Mouse (Mus musculus) urinary bladder, postnatal 10 days (tissue): ENCODE measurements around the gene Aip.
"Not testable (repeated sequence)": the region's sequence is repeated elsewhere in the genome, so short reads cannot be mapped to it uniquely, and the experiment has no call there.

ENCODE experiments used
- DNase-seq: peaks from one replicate; pipeline ENCODE4 v3.0.0; 2022; ENCODE audit warnings: low spot score

The Aip gene

GRCm38 (mm10) chr19:4091383-4091782, 34.3 kb downstream of the Aip start:
- DNase-seq: no peak

GRCm38 (mm10) chr19:4090446-4090845, 35.2 kb downstream of the Aip start:
- DNase-seq: no peak

GRCm38 (mm10) chr19:4089128-4089527, 36.5 kb downstream of the Aip start:
- no peak for DNase-seq

DNA sequence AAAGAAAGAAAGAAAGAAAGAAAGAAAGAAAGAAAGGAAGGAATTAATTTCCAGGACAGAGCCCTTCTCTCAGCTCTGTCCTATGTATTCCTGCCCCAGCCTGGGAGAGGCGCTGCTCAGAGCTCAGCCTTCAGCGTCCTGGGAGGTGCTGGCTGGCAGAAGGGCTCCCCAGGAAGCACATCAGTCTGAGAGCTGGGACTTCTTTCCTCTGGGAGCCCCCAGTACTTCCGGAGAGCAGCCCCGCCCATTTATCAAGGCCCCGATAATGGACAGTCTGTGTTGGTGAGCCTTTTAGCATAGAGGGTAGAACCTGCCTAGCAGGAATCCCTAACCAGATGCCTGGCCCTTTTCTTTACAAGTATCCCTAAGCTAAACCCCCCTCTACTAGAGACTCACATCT, 37.5 kb downstream of the Aip start:
- DNase-seq: no peak

DNA sequence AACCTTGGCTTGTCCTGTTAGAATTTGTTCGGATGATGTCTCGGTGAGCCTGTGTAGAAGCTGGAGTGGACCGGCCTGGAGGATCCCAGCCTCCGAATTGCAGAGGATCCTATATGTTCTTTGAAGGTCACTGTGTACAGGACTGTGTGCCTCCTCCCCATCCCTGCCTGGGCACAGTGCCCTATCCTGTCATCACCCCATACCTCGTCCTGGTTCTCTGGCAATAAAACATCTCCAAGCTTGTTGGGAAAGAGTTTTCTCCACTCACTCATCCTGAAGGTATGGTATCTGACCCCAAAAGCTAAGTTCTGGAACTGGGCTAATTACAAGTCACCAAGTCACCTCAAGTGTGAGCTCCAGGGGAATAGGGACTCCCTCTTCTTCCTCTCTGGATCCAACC, 38.6 kb downstream of the Aip start:
- no peak for DNase-seq

GRCm38 (mm10) chr19:4086156-4086555, 39.5 kb downstream of the Aip start:
- no peak for DNase-seq

DNA sequence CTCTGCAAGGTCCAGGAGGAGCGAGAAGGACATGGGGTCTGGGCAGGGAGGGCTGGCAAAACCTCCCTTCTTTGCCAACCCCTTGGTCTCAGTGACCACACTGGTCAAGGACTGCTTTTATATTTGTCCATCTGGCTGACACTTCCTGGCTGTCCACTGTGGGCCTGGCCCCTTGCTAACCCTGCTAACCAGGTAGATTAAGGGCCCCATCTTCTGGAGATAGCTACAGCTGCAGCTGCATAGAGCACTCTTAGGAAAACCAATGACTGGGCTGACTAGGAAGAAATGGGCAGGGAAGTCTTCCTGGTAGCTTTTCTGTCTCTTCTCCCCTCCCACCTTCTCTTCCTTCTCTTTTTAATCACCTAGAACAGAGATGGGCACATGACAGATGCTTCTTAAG, 40.7 kb downstream of the Aip start:
- no peak for DNase-seq

DNA sequence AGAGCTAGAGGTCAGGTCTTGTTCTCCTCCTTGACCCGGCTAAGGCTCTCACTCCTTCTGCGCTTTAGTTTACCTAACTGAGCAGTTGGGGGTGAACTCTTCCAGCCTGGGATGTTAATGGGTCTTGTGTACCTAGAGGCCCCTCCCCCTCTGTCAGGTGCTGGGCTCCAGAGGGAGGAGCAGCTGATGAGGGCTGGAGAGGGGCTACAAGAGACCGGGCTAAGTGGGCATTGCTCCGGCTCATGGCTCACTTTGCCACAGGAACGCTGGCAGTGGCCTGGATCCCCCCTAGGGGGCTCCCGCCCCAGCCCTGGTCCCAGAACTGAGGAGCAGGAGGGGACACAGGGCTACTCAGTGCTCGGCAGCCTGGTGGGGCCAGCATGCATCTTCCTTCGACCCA, 41.8 kb downstream of the Aip start:
- no peak for DNase-seq

GRCm38 (mm10) chr19:4083316-4083715, 42.3 kb downstream of the Aip start:
- no peak for DNase-seq

DNA sequence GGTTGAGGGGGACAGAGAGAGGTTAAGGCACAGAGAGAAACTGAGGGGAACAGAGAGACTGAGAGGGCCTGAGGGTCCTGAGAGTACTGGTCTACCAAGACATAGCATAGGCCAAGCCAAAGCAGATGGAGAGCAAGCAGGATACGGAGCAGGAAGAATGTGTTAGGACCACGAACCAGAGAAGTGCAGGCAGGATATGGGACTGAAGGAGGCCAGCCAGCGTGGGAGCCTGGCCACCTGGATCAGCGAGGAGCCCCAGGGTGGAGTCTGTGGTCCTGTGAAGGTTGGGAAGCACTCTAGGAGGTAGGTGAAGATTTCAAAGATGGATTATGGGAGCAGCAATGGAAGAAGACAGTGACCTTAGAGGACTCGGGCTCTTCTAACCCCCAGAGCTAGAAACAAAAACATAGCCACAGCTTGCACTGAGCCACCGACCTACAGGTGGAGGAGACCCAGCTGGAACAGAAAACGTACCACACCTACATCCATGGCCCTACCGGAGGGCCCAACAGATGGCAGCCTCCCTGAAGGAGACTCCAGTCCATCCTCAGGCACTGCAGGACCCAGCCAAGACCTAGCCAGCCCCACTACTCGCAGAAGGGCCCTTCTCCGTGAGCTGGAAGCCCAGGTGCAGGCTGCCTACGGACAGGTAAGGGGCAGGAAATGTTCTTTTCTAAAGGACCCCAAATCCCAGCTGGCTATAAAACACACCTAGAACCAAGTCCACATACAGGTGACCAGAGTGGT, 43.3 kb downstream of the Aip start:
- DNase-seq: no peak

DNA sequence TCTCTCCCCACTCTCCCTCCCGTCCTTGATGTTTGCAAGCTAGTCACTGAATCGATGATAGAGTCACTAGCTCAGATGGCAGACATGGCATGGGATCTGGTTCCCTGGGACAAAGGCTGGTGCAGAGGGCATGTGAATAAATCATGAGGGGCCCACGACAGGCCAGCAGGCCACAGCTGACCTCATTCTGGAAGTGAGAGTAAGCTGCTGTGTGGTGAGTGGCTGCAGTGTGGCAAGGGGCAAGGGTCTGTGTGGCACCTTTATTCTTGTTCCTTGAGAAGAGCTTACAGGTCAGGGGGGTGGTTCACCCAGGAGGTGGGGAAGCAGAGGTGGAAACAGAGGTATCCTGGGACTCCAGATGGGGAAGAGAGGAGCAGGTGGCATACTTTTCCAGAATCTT, 44.3 kb downstream of the Aip start, which contains the start of gene Cabp2:
Gene Cabp2, plus strand, starts transcription at position 185 of the 400 bp plus-strand sequence.
- no peak for DNase-seq

DNA sequence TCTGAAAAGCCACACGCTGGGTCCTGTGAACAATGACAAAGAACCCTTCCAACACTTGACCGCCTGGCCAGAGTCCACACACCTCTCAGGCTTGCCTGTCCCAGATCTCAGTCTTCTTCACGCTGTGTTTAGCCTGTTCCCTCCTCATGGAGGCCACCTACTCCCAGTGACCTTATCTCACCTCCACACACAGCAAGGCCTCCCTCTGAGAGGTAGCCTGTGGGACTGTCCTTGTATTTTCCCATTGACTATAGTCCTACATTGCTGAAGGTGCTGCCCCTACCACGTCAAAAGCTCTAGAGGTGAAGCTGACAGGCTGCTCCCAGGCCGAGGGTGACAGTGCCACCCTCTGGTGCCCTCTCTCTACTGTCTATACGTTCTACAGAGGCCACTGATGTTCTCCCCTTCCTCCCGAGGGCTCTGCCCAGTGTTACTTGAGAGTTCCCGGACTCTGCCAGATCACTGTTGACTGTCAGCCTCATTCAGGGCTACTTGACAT, 45.1 kb downstream of the Aip start:
- no peak for DNase-seq

- no peak for DNase-seq
These were observed 46.1 kb downstream of the Aip start for GRCm38 (mm10) chr19:4079594-4079993.

GRCm38 (mm10) chr19:4075531-4075930, 50.1 kb downstream of the Aip start:
- no peak for DNase-seq

- no peak for DNase-seq
These were observed 52.8 kb downstream of the Aip start for GRCm38 (mm10) chr19:4072706-4073424.

- DNase-seq: no peak
These were observed 54.3 kb downstream of the Aip start for GRCm38 (mm10) chr19:4071406-4071805.

DNA sequence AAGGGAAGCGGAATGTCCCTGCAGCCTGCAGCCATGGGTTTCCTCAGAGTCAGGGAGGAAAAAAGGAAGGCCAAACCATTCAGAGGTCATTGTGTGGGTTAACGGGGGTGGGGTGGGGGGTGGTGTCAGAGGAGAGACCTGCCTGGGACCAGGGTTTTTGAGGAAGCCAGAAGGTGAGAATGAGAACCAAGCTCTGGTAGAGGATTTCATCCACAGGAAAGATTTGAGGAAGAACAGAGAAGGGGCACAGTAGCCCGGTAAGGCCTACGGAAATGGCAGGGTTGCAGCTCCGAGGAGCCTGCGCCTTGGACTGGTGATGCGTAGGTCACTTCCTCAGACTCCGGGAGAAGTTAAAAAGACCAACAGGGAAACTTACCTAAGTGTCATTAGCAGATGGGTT, 54.9 kb downstream of the Aip start:
- no peak for DNase-seq

DNA sequence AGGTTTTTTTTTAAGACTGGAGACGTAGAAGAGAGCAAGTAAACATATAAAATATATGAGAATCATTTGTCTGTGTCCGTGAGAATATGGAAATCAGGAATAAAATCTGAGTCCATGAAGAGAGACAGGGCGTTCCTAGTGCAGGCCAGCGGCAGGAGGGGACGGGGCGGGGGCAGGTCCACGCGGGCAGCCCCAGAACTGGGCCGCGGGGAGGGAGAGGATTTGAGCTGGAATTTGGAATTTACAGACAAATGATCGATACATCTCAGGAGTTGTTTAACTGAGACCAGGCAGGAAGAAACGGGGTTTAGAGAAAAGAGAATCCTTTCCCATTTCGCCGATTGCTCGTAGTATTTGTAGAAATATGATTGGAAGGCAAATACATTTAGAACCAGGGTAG, 55.3 kb downstream of the Aip start:
- DNase-seq: no peak

- no peak for DNase-seq
These were observed 56.8 kb downstream of the Aip start for GRCm38 (mm10) chr19:4068717-4069410.

- not testable (repeated sequence) for DNase-seq
These were observed 57.4 kb downstream of the Aip start for GRCm38 (mm10) chr19:4068242-4068641.

DNA sequence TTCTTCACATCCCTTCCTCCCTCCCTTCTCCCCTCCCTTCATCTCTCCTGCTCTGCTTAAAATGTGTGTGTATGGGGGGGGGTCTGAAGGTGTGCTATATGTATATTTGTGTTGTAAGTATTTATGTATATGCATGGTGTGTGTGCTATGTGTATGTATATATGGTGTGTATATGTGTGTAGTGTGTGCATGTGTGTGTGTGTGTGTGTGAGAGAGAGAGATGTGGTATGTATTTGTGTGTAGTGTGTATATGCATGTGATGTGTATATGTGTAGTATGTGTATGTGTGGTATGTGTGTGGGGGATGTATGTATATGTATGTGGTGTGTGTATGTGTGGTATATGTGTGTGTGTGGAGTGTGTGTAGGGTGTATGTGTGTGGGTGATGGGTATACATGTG, 58.8 kb downstream of the Aip start:
- no peak for DNase-seq

DNA sequence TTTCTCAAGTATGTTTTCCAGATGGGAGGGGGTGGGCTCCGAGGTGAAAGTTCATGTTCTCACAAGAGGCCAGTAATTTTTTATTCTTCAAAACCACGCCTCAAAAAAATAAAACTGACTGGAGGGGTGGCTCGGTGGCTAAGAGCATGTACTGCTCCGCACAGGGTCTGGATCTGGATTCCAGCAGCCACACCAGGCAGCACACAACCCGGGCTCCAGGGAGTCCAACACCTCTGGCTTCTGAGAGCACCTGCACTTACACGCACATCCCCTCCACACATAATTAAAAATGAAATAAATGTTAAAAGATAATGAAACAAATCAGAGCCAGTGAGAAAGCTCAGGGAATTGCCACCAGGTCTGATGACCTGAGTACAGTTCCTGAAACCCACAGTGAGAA, 59.4 kb downstream of the Aip start:
- no peak for DNase-seq

- DNase-seq: not testable (repeated sequence)
These were observed 61.2 kb downstream of the Aip start for GRCm38 (mm10) chr19:4064501-4064900.
